Mouse (Mus musculus): ENCODE results near the gene B4galt1. TPM values are rescaled to one million over a fixed set of nuclear protein-coding genes. Genes with fewer than 3 reads are reported as not detected.

B4galt1 gene
- total RNA-seq, 1 experiment from 2014 or later, result 34.7 TPM

GRCm38 (mm10) chr4:40786578-40786977 is 67.2 kb downstream of the B4galt1 start:
- ATAC-seq (replicated peaks; ENCODE audit: low read depth, poor library complexity, severe bottlenecking), result no peak

GRCm38 (mm10) chr4:40785620-40786166 is 68.1 kb downstream of the B4galt1 start:
- no peak; the same call in 1 of the 2 replicates for ATAC-seq (replicated peaks; ENCODE audit: low read depth, poor library complexity, severe bottlenecking)

GRCm38 (mm10) chr4:40784556-40785169 is 69.1 kb downstream of the B4galt1 start:
- ATAC-seq (replicated peaks; ENCODE audit: low read depth, poor library complexity, severe bottlenecking), result peak; percentile 34

GRCm38 (mm10) chr4:40783049-40783448 is 70.8 kb downstream of the B4galt1 start:
- no peak for ATAC-seq (replicated peaks; ENCODE audit: low read depth, poor library complexity, severe bottlenecking)

- ATAC-seq (replicated peaks; ENCODE audit: low read depth, poor library complexity, severe bottlenecking), result peak; percentile 28
Observed at GRCm38 (mm10) chr4:40781797-40782495, 71.9 kb downstream of the B4galt1 start.

- peak; percentile 85 for ATAC-seq (replicated peaks; ENCODE audit: low read depth, poor library complexity, severe bottlenecking)
Observed at GRCm38 (mm10) chr4:40781143-40781542, 72.7 kb downstream of the B4galt1 start.

- no peak for ATAC-seq (replicated peaks; ENCODE audit: low read depth, poor library complexity, severe bottlenecking)
Observed at GRCm38 (mm10) chr4:40778656-40779055, 75.1 kb downstream of the B4galt1 start.

- ATAC-seq (replicated peaks; ENCODE audit: low read depth, poor library complexity, severe bottlenecking), result no peak
Observed at GRCm38 (mm10) chr4:40777116-40777515, 76.7 kb downstream of the B4galt1 start.

GRCm38 (mm10) chr4:40776416-40776815 is 77.4 kb downstream of the B4galt1 start:
- ATAC-seq (replicated peaks; ENCODE audit: low read depth, poor library complexity, severe bottlenecking), result no peak

GRCm38 (mm10) chr4:40774279-40775259 is 79.2 kb downstream of the B4galt1 start:
- ATAC-seq (replicated peaks; ENCODE audit: low read depth, poor library complexity, severe bottlenecking), result peak; percentile 74

GRCm38 (mm10) chr4:40759876-40760275 is 93.9 kb downstream of the B4galt1 start:
- no peak for ATAC-seq (replicated peaks; ENCODE audit: low read depth, poor library complexity, severe bottlenecking)

- peak; percentile 98 for ATAC-seq (replicated peaks; ENCODE audit: low read depth, poor library complexity, severe bottlenecking)
Observed at GRCm38 (mm10) chr4:40757780-40758420, 95.9 kb downstream of the B4galt1 start, which contains the start of gene Smu1. TSS of gene Smu1 (minus strand) at chr4:40757923.

GRCm38 (mm10) chr4:40757157-40757779 is 96.5 kb downstream of the B4galt1 start:
- ATAC-seq (replicated peaks; ENCODE audit: low read depth, poor library complexity, severe bottlenecking), result peak; percentile 51

Other genes with a start within 250 kb of the B4galt1 start
- gene Aptx, start 150.8 kb downstream of the B4galt1 start, total RNA-seq (2017), result 7.4 and 14.7 TPM in 2 replicates
- gene Dnaja1, start 131.9 kb downstream of the B4galt1 start, total RNA-seq (2017), result 377 and 448 TPM in 2 replicates
- 126 and 132 TPM in 2 replicates for gene Smu1, start 96.1 kb downstream of the B4galt1 start, total RNA-seq (2017)
- not detected in 2 replicates for gene Spink4, start 66.0 kb upstream of the B4galt1 start, total RNA-seq (2017)
- gene Bag1, start 94.3 kb upstream of the B4galt1 start, total RNA-seq (2017), result 380 and 459 TPM in 2 replicates
- 75.3 and 77.6 TPM in 2 replicates for gene Chmp5, start 94.4 kb upstream of the B4galt1 start, total RNA-seq (2017)
- 61.8 and 74.7 TPM in 2 replicates for gene Nfx1, start 116.9 kb upstream of the B4galt1 start, total RNA-seq (2017)
- not detected in 2 replicates for gene Aqp7, start 194.1 kb upstream of the B4galt1 start, total RNA-seq (2017)
- not detected in 2 replicates for gene Aqp3, start 244.2 kb upstream of the B4galt1 start, total RNA-seq (2017)